ENCODE assay signal across 12 mouse cellular contexts in the genomic region with DNA sequence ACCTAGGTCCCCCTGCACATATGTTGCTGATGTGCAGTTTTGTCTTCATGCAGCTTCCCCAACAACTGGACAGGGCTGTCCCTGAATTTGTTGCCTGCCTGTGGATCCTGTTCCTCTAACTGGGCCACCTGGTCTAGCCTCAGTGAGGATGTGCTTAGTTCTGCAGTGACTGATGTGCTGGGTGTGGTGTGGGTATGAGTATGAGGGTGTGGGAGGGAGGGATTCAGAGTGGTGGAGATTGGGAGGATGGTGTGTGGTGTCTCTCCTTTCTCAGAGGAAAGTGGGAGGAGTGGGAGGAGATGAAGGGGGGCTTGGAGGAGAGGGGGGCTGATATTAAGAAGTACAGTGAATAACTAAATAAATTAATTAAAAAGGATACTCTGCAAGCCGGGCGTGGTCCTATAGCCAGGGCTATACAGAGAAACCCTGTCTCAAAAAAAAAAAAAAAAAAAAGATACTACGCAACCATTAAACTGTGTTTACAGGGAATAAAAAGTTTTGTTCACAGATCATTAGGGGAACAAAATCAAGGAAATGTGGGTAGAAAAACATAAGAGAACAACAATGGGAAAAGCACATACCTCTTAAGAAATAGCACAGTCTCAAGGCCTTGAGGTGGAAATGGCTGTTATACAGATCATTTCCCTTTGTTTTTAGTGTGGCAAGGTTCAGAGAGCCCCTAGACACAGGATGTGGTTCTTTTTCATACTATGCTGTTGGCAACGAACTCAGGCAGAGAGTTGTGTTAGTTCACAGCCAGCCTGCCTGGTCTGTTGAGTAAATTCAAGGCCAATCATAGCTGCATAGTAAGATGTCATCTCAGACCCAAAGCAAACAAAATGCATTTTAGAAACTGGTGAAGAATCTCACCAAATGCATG. TPM values are rescaled to one million over a fixed set of nuclear protein-coding genes. Genes with fewer than 3 reads are reported as not detected.
DNase-seq lines count a peak whose midpoint lies in the region; ATAC-seq and TF ChIP-seq lines count a peak whose summit lies in the region.
"Had no signal": no experiment of that assay in that cellular context is flagged by ENCODE, and none has a peak within 500 bp of the region (broad histone marks: within the 10 kb centered on the region; RNA-seq: fewer than 3 reads in every experiment).

No protein-coding gene starts in this region.

- H3K27ac ChIP-seq in heart, embryonic 12.5 days (ENCODE audit: poor library complexity, severe bottlenecking), result no peak overlapping the region
- peak overlapping the region; percentile 87 for H3K27ac ChIP-seq in thymus, adult 2 months (ENCODE audit: control insufficient read depth, insufficient read depth, low read length)
- H3K27ac ChIP-seq: forebrain, embryonic 15.5 days; hindbrain, embryonic 13.5 days; liver, embryonic 15.5 days had no signal

- H3K27me3 ChIP-seq in heart, embryonic 12.5 days (replicated peaks), result no peaks in the 10 kb centered on the region
- no peaks in the 10 kb centered on the region for H3K27me3 ChIP-seq in thymus, adult 2 months (ENCODE audit: control insufficient read depth, insufficient read depth, low read length)
- H3K27me3 ChIP-seq: forebrain, embryonic 15.5 days; hindbrain, embryonic 13.5 days; liver, embryonic 15.5 days had no signal

- no peaks in the 10 kb centered on the region for H3K9me3 ChIP-seq in heart, embryonic 12.5 days (replicated peaks)
- H3K9me3 ChIP-seq: forebrain, embryonic 15.5 days; hindbrain, embryonic 13.5 days; liver, embryonic 15.5 days had no signal

- no peaks in the 10 kb centered on the region for H3K4me1 ChIP-seq in heart, embryonic 12.5 days (replicated peaks)
- H3K4me1 ChIP-seq in thymus, adult 2 months (replicated peaks; ENCODE audit: control insufficient read depth, insufficient read depth, low read length), result peaks cover 10% of the 10 kb centered on the region
- H3K4me1 ChIP-seq: forebrain, embryonic 15.5 days; hindbrain, embryonic 13.5 days; liver, embryonic 15.5 days had no signal

- TF ChIP-seq CTCF in thymus, adult 2 months (IDR thresholded peaks at IDR 0.05; ENCODE audit: borderline replicate concordance, control insufficient read depth, extremely low read depth, insufficient read depth, low read length, poor library complexity), result no peak

- no peaks in the 10 kb centered on the region for H3K36me3 ChIP-seq in heart, embryonic 12.5 days
- H3K36me3 ChIP-seq in thymus, adult 2 months (ENCODE audit: control insufficient read depth, insufficient read depth, low read length), result no peaks in the 10 kb centered on the region
- H3K36me3 ChIP-seq: forebrain, embryonic 15.5 days; hindbrain, embryonic 13.5 days; liver, embryonic 15.5 days had no signal

- WGBS in heart, embryonic 12.5 days, result 79% methylated on average over 4 of the region's 4 CpGs
- WGBS in thymus, adult 2 months, result 54% methylated on average over 4 of the region's 4 CpGs

- peak; percentile 31 to 73 for DNase-seq in heart, adult 9 months (ENCODE audit: low spot score in 2 of 2)
- DNase-seq in adipocyte (ENCODE audit: low spot score), result peak; percentile 14
- DNase-seq in lung, postnatal 10 days, result peak; percentile 51
- peak; percentile 69 for DNase-seq in thymus, adult 2 months
- DNase-seq in right cerebral cortex, postnatal 14 days, result no peak
- no peak for DNase-seq in urinary bladder, postnatal 25 days (ENCODE audit: low spot score)
- no peak for DNase-seq in ovary, postnatal 10 days (ENCODE audit: low spot score)
- DNase-seq: adrenal gland, postnatal 14 days had no signal

- ATAC-seq in heart, embryonic 12.5 days (ENCODE audit: insufficient number of reproducible peaks, low FRiP score), result no peak
- ATAC-seq: forebrain, embryonic 15.5 days had no signal

- no peak overlapping the region for H3K4me3 ChIP-seq in heart, embryonic 12.5 days
- no peak overlapping the region for H3K4me3 ChIP-seq in thymus, adult 2 months (ENCODE audit: control insufficient read depth, insufficient read depth, low read length)
- H3K4me3 ChIP-seq: forebrain, embryonic 15.5 days; hindbrain, embryonic 13.5 days; liver, embryonic 15.5 days had no signal

- H3K4me2 ChIP-seq in heart, embryonic 12.5 days, result no peak overlapping the region
- H3K4me2 ChIP-seq: forebrain, embryonic 15.5 days; hindbrain, embryonic 13.5 days; liver, embryonic 15.5 days had no signal

- H3K9ac ChIP-seq in heart, embryonic 12.5 days, result no peak overlapping the region
- H3K9ac ChIP-seq: forebrain, embryonic 15.5 days; hindbrain, embryonic 13.5 days; liver, embryonic 15.5 days had no signal

- TF ChIP-seq POLR2A in thymus, adult 2 months (IDR thresholded peaks at IDR 0.05; ENCODE audit: control insufficient read depth, extremely low read depth, insufficient read depth, low read length, poor library complexity), result no peak

RNA-seq across cellular contexts. Expression of a gene that starts 15.8 kb away (rescaled TPM):
- polyA plus RNA-seq in heart, embryonic 12.5 days (2016; fragmentation: Nextera tagmentation; extraction: Ambion mirVana), result 0.20 TPM in 1 of 2 replicates, not detected in the other
- 0.19 TPM in 1 of 2 replicates, not detected in the other for polyA plus RNA-seq in thymus, adult 2 months (2012; rRNA removed)
- polyA plus RNA-seq: hindbrain, embryonic 13.5 days had no signal

RNA-seq across cellular contexts. Expression of a gene that starts 45.8 kb away (rescaled TPM):
- polyA plus RNA-seq in heart, embryonic 12.5 days (2016; fragmentation: Nextera tagmentation; extraction: Ambion mirVana), result not detected in 2 replicates
- polyA plus RNA-seq in thymus, adult 2 months (2012; rRNA removed), result not detected in 2 replicates
- polyA plus RNA-seq: forebrain, embryonic 15.5 days; hindbrain, embryonic 13.5 days; liver, embryonic 15.5 days had no signal

RNA-seq across cellular contexts. Expression of a gene that starts 48.2 kb away (rescaled TPM):
- 0.45 and 0.68 TPM in 2 replicates for polyA plus RNA-seq in heart, embryonic 12.5 days (2016; fragmentation: Nextera tagmentation; extraction: Ambion mirVana)
- polyA plus RNA-seq in thymus, adult 2 months (2012; rRNA removed), result 0.38 and 0.60 TPM in 2 replicates
- polyA plus RNA-seq: forebrain, embryonic 15.5 days; liver, embryonic 15.5 days had no signal

RNA-seq across cellular contexts. Expression of a gene that starts 48.8 kb away (rescaled TPM):
- polyA plus RNA-seq in heart, embryonic 12.5 days (2016; fragmentation: Nextera tagmentation; extraction: Ambion mirVana), result 5.3 and 7.0 TPM in 2 replicates
- polyA plus RNA-seq in thymus, adult 2 months (2012; rRNA removed), result 0.46 and 0.57 TPM in 2 replicates

RNA-seq across cellular contexts. Expression of a gene that starts 56.2 kb away (rescaled TPM):
- not detected in 2 replicates for polyA plus RNA-seq in heart, embryonic 12.5 days (2016; fragmentation: Nextera tagmentation; extraction: Ambion mirVana)
- not detected in 2 replicates for polyA plus RNA-seq in thymus, adult 2 months (2012; rRNA removed)
- polyA plus RNA-seq: forebrain, embryonic 15.5 days; hindbrain, embryonic 13.5 days; liver, embryonic 15.5 days had no signal

Comparison
In these comparisons a context has a peak if more than half of its experiments do, and no peak if none do; other contexts are left out.
1. DNase-seq: peak in heart, adult 9 months (2 of 2), adipocyte (single experiment), lung, postnatal 10 days (single experiment) and thymus, adult 2 months (single experiment); none in right cerebral cortex, postnatal 14 days (single experiment), urinary bladder, postnatal 25 days (single experiment) and ovary, postnatal 10 days (single experiment).